Mouse (Mus musculus): ENCODE data around the gene Baz1a. TPM values are rescaled to one million over a fixed set of nuclear protein-coding genes. Genes with fewer than 3 reads are reported as not detected.
"Not testable (repeated sequence)": the region's sequence is repeated elsewhere in the genome, so short reads cannot be mapped to it uniquely, and the experiment has no call there.

Baz1a gene
- polyA plus RNA-seq, 1 experiment from 2014 or later = 29.1 TPM

GRCm38 (mm10) chr12:55003843-55004242 lies 10.3 kb downstream of the Baz1a start:
- H3K27me3 ChIP-seq (replicated peaks) = no peaks in the 10 kb centered on the region
- 91% methylated on average over 5 of the region's 5 CpGs for WGBS
- H3K27ac ChIP-seq = no peak overlapping the region
- no peaks in the 10 kb centered on the region for H3K9me3 ChIP-seq
- no peaks in the 10 kb centered on the region for H3K36me3 ChIP-seq
- no peak overlapping the region for H3K4me3 ChIP-seq (replicated peaks)
- ATAC-seq = no peak
- no peak overlapping the region for H3K4me2 ChIP-seq (replicated peaks)
- H3K4me1 ChIP-seq (replicated peaks) = no peaks in the 10 kb centered on the region
- no peak overlapping the region for H3K9ac ChIP-seq

GRCm38 (mm10) chr12:55002532-55002931 lies 11.6 kb downstream of the Baz1a start:
- not testable (repeated sequence) for ATAC-seq; H3K4me1 ChIP-seq (replicated peaks); H3K9ac ChIP-seq; H3K4me3 ChIP-seq (replicated peaks); H3K27ac ChIP-seq; H3K36me3 ChIP-seq; H3K4me2 ChIP-seq (replicated peaks); H3K9me3 ChIP-seq; H3K27me3 ChIP-seq (replicated peaks)
- WGBS = 86% methylated on average over 7 of the region's 7 CpGs

GRCm38 (mm10) chr12:54999016-54999690 lies 15.0 kb downstream of the Baz1a start:
- Histone ChIP-seq H3K4me3 (replicated peaks) (no peak overlapping the region), H3K4me1 (replicated peaks) (no peaks in the 10 kb centered on the region), H3K27me3 (replicated peaks) (no peaks in the 10 kb centered on the region), H3K4me2 (replicated peaks) (no peak overlapping the region), H3K27ac (no peak overlapping the region), H3K36me3 (no peaks in the 10 kb centered on the region), H3K9me3 (no peaks in the 10 kb centered on the region), H3K9ac (no peak overlapping the region)
- ATAC-seq = no peak
- WGBS = 80% methylated on average over 14 of the region's 14 CpGs

- no peak overlapping the region for H3K27ac ChIP-seq
- ATAC-seq = no peak
- H3K36me3 ChIP-seq = no peaks in the 10 kb centered on the region
- no peak overlapping the region for H3K9ac ChIP-seq
- 65% methylated on average over 5 of the region's 5 CpGs for WGBS
- H3K9me3 ChIP-seq = no peaks in the 10 kb centered on the region
- H3K4me3 ChIP-seq (replicated peaks) = no peak overlapping the region
- H3K4me2 ChIP-seq (replicated peaks) = no peak overlapping the region
- no peaks in the 10 kb centered on the region for H3K4me1 ChIP-seq (replicated peaks)
- H3K27me3 ChIP-seq (replicated peaks) = no peaks in the 10 kb centered on the region
Observed at GRCm38 (mm10) chr12:54998411-54998810, 15.7 kb downstream of the Baz1a start.

- Histone ChIP-seq H3K9me3 (no peaks in the 10 kb centered on the region), H3K9ac (no peak overlapping the region), H3K27me3 (replicated peaks) (no peaks in the 10 kb centered on the region), H3K4me2 (replicated peaks) (no peak overlapping the region), H3K4me3 (replicated peaks) (no peak overlapping the region), H3K27ac (no peak overlapping the region), H3K4me1 (replicated peaks) (no peaks in the 10 kb centered on the region), H3K36me3 (no peaks in the 10 kb centered on the region)
- ATAC-seq = no peak
- 91% methylated on average over 6 of the region's 6 CpGs for WGBS
Observed at GRCm38 (mm10) chr12:54996979-54997474, 17.1 kb downstream of the Baz1a start.

GRCm38 (mm10) chr12:54995965-54996364 lies 18.2 kb downstream of the Baz1a start:
- Histone ChIP-seq H3K36me3 (no peaks in the 10 kb centered on the region), H3K27ac (no peak overlapping the region), H3K27me3 (replicated peaks) (no peaks in the 10 kb centered on the region), H3K9ac (no peak overlapping the region), H3K4me1 (replicated peaks) (no peaks in the 10 kb centered on the region), H3K9me3 (no peaks in the 10 kb centered on the region), H3K4me2 (replicated peaks) (no peak overlapping the region), H3K4me3 (replicated peaks) (no peak overlapping the region)
- WGBS = 63% methylated on average over 3 of the region's 3 CpGs
- no peak for ATAC-seq

GRCm38 (mm10) chr12:54994418-54994817 lies 19.7 kb downstream of the Baz1a start:
- H3K4me1 ChIP-seq (replicated peaks) = no peaks in the 10 kb centered on the region
- 76% methylated on average over 4 of the region's 4 CpGs for WGBS
- no peak overlapping the region for H3K9ac ChIP-seq
- H3K27ac ChIP-seq = no peak overlapping the region
- H3K4me3 ChIP-seq (replicated peaks) = no peak overlapping the region
- H3K9me3 ChIP-seq = no peaks in the 10 kb centered on the region
- H3K27me3 ChIP-seq (replicated peaks) = no peaks in the 10 kb centered on the region
- no peaks in the 10 kb centered on the region for H3K36me3 ChIP-seq
- H3K4me2 ChIP-seq (replicated peaks) = no peak overlapping the region
- ATAC-seq = no peak

- Histone ChIP-seq H3K4me1 (replicated peaks) (no peaks in the 10 kb centered on the region), H3K9me3 (no peaks in the 10 kb centered on the region), H3K27me3 (replicated peaks) (no peaks in the 10 kb centered on the region), H3K9ac (no peak overlapping the region), H3K4me2 (replicated peaks) (no peak overlapping the region), H3K36me3 (no peaks in the 10 kb centered on the region), H3K27ac (no peak overlapping the region), H3K4me3 (replicated peaks) (no peak overlapping the region)
- 78% methylated on average over 6 of the region's 6 CpGs for WGBS
- no peak for ATAC-seq
Observed at GRCm38 (mm10) chr12:54994068-54994386, 20.1 kb downstream of the Baz1a start.

GRCm38 (mm10) chr12:54993246-54994067 lies 20.7 kb downstream of the Baz1a start:
- Histone ChIP-seq H3K9me3 (no peaks in the 10 kb centered on the region), H3K9ac (no peak overlapping the region), H3K27me3 (replicated peaks) (no peaks in the 10 kb centered on the region), H3K27ac (no peak overlapping the region), H3K4me2 (replicated peaks) (no peak overlapping the region), H3K36me3 (no peaks in the 10 kb centered on the region), H3K4me1 (replicated peaks) (no peaks in the 10 kb centered on the region), H3K4me3 (replicated peaks) (no peak overlapping the region)
- WGBS = 54% methylated on average over 16 of the region's 16 CpGs
- no peak for ATAC-seq

GRCm38 (mm10) chr12:54992814-54993213 lies 21.3 kb downstream of the Baz1a start:
- no peak for ATAC-seq
- H3K4me3 ChIP-seq (replicated peaks) = no peak overlapping the region
- 79% methylated on average over 3 of the region's 3 CpGs for WGBS
- H3K9me3 ChIP-seq = no peaks in the 10 kb centered on the region
- no peak overlapping the region for H3K27ac ChIP-seq
- H3K27me3 ChIP-seq (replicated peaks) = no peaks in the 10 kb centered on the region
- H3K4me1 ChIP-seq (replicated peaks) = no peaks in the 10 kb centered on the region
- H3K9ac ChIP-seq = no peak overlapping the region
- H3K4me2 ChIP-seq (replicated peaks) = no peak overlapping the region
- H3K36me3 ChIP-seq = no peaks in the 10 kb centered on the region

GRCm38 (mm10) chr12:54988323-54988850 lies 25.8 kb downstream of the Baz1a start:
- H3K4me3 ChIP-seq (replicated peaks) = no peak overlapping the region
- no peaks in the 10 kb centered on the region for H3K9me3 ChIP-seq
- no peaks in the 10 kb centered on the region for H3K4me1 ChIP-seq (replicated peaks)
- H3K36me3 ChIP-seq = no peaks in the 10 kb centered on the region
- 81% methylated on average over 4 of the region's 4 CpGs for WGBS
- no peak overlapping the region for H3K27ac ChIP-seq
- H3K27me3 ChIP-seq (replicated peaks) = no peaks in the 10 kb centered on the region
- no peak overlapping the region for H3K4me2 ChIP-seq (replicated peaks)
- ATAC-seq = no peak
- H3K9ac ChIP-seq = no peak overlapping the region

- no peak overlapping the region for H3K4me2 ChIP-seq (replicated peaks)
- H3K27ac ChIP-seq = no peak overlapping the region
- ATAC-seq = no peak
- no peak overlapping the region for H3K4me3 ChIP-seq (replicated peaks)
- no peaks in the 10 kb centered on the region for H3K4me1 ChIP-seq (replicated peaks)
- H3K36me3 ChIP-seq = no peaks in the 10 kb centered on the region
- 84% methylated on average over 2 of the region's 2 CpGs for WGBS
- no peak overlapping the region for H3K9ac ChIP-seq
- H3K9me3 ChIP-seq = no peaks in the 10 kb centered on the region
- no peaks in the 10 kb centered on the region for H3K27me3 ChIP-seq (replicated peaks)
Observed at GRCm38 (mm10) chr12:54987156-54987555, 27.0 kb downstream of the Baz1a start.
